Mouse (Mus musculus): ENCODE data around the gene Krt16. TPM values are rescaled to one million over a fixed set of nuclear protein-coding genes. Genes with fewer than 3 reads are reported as not detected.
"Not testable (repeated sequence)": the region's sequence is repeated elsewhere in the genome, so short reads cannot be mapped to it uniquely, and the experiment has no call there.

Gene Krt16
- polyA plus RNA-seq, 1 experiment = not detected

- WGBS = 28% methylated on average over 13 of the region's 13 CpGs
- Histone ChIP-seq H3K27ac (ENCODE audit: control insufficient read depth, insufficient read depth, low read depth, low read length, poor library complexity) (no peak overlapping the region), H3K4me3 (replicated peaks; ENCODE audit: control insufficient read depth, low read depth, low read length) (no peak overlapping the region), H3K4me1 (ENCODE audit: control insufficient read depth, insufficient read depth, low read length) (no peaks in the 10 kb centered on the region)
- TF ChIP-seq CTCF (IDR thresholded peaks at IDR 0.05; ENCODE audit: control insufficient read depth, insufficient read depth, low read length) (no peak), POLR2A (IDR thresholded peaks at IDR 0.05; ENCODE audit: borderline replicate concordance, control insufficient read depth, low read depth, low read length) (no peak)
Measured at GRCm38 (mm10) chr11:100262058-100262980, 13.6 kb upstream of the Krt16 start.

- no peaks in the 10 kb centered on the region for H3K4me1 ChIP-seq (ENCODE audit: control insufficient read depth, insufficient read depth, low read length)
- WGBS = 79% methylated on average over 9 of the region's 9 CpGs
Measured at GRCm38 (mm10) chr11:100261235-100261605, 12.5 kb upstream of the Krt16 start.

GRCm38 (mm10) chr11:100260514-100261234, 12.0 kb upstream of the Krt16 start, which contains the start of gene Krt17:
TSS of gene Krt17 (minus strand) at chr11:100261029.
- no peak within 1 kb of the TSS for H3K4me3 ChIP-seq (replicated peaks; ENCODE audit: control insufficient read depth, low read depth, low read length)
- TF ChIP-seq POLR2A (IDR thresholded peaks at IDR 0.05; ENCODE audit: borderline replicate concordance, control insufficient read depth, low read depth, low read length) (no peak), CTCF (IDR thresholded peaks at IDR 0.05; ENCODE audit: control insufficient read depth, insufficient read depth, low read length) (no peak)
- H3K27ac ChIP-seq (ENCODE audit: control insufficient read depth, insufficient read depth, low read depth, low read length, poor library complexity) = no peak within 1 kb of the TSS
- WGBS = 56% methylated on average over 21 of the region's 21 CpGs
- no peaks in the 10 kb centered on the region for H3K4me1 ChIP-seq (ENCODE audit: control insufficient read depth, insufficient read depth, low read length)

More at GRCm38 (mm10) chr11:100261235-100261605, 12.5 kb upstream of the Krt16 start:
- no peak overlapping the region for H3K27ac ChIP-seq (ENCODE audit: control insufficient read depth, insufficient read depth, low read depth, low read length, poor library complexity)
- no peak for TF ChIP-seq POLR2A (IDR thresholded peaks at IDR 0.05; ENCODE audit: borderline replicate concordance, control insufficient read depth, low read depth, low read length)
- no peak for TF ChIP-seq CTCF (IDR thresholded peaks at IDR 0.05; ENCODE audit: control insufficient read depth, insufficient read depth, low read length)
- H3K4me3 ChIP-seq (replicated peaks; ENCODE audit: control insufficient read depth, low read depth, low read length) = no peak overlapping the region

GRCm38 (mm10) chr11:100259079-100259478, 10.4 kb upstream of the Krt16 start:
- Histone ChIP-seq H3K27ac (ENCODE audit: control insufficient read depth, insufficient read depth, low read depth, low read length, poor library complexity) (no peak overlapping the region), H3K4me3 (replicated peaks; ENCODE audit: control insufficient read depth, low read depth, low read length) (no peak overlapping the region), H3K4me1 (ENCODE audit: control insufficient read depth, insufficient read depth, low read length) (no peaks in the 10 kb centered on the region)
- TF ChIP-seq POLR2A (IDR thresholded peaks at IDR 0.05; ENCODE audit: borderline replicate concordance, control insufficient read depth, low read depth, low read length) (no peak), CTCF (IDR thresholded peaks at IDR 0.05; ENCODE audit: control insufficient read depth, insufficient read depth, low read length) (no peak)
- 81% methylated on average over 9 of the region's 9 CpGs for WGBS

GRCm38 (mm10) chr11:100257967-100258366, 9.3 kb upstream of the Krt16 start:
- TF ChIP-seq CTCF (IDR thresholded peaks at IDR 0.05; ENCODE audit: control insufficient read depth, insufficient read depth, low read length) (no peak), POLR2A (IDR thresholded peaks at IDR 0.05; ENCODE audit: borderline replicate concordance, control insufficient read depth, low read depth, low read length) (no peak)
- WGBS = 67% methylated on average over 1 of the region's 1 CpGs
- Histone ChIP-seq H3K4me3 (replicated peaks; ENCODE audit: control insufficient read depth, low read depth, low read length) (no peak overlapping the region), H3K27ac (ENCODE audit: control insufficient read depth, insufficient read depth, low read depth, low read length, poor library complexity) (no peak overlapping the region), H3K4me1 (ENCODE audit: control insufficient read depth, insufficient read depth, low read length) (no peaks in the 10 kb centered on the region)

- 86% methylated on average over 6 of the region's 6 CpGs for WGBS
- Histone ChIP-seq H3K4me1 (ENCODE audit: control insufficient read depth, insufficient read depth, low read length) (no peaks in the 10 kb centered on the region), H3K4me3 (replicated peaks; ENCODE audit: control insufficient read depth, low read depth, low read length) (no peak overlapping the region), H3K27ac (ENCODE audit: control insufficient read depth, insufficient read depth, low read depth, low read length, poor library complexity) (no peak overlapping the region)
- TF ChIP-seq CTCF (IDR thresholded peaks at IDR 0.05; ENCODE audit: control insufficient read depth, insufficient read depth, low read length) (no peak), POLR2A (IDR thresholded peaks at IDR 0.05; ENCODE audit: borderline replicate concordance, control insufficient read depth, low read depth, low read length) (no peak)
Measured at GRCm38 (mm10) chr11:100255514-100255913, 6.8 kb upstream of the Krt16 start.

GRCm38 (mm10) chr11:100254360-100255090, 5.8 kb upstream of the Krt16 start:
- WGBS = 64% methylated on average over 5 of the region's 5 CpGs
- H3K27ac ChIP-seq (ENCODE audit: control insufficient read depth, insufficient read depth, low read depth, low read length, poor library complexity) = no peak overlapping the region
- TF ChIP-seq CTCF (IDR thresholded peaks at IDR 0.05; ENCODE audit: control insufficient read depth, insufficient read depth, low read length) (no peak), POLR2A (IDR thresholded peaks at IDR 0.05; ENCODE audit: borderline replicate concordance, control insufficient read depth, low read depth, low read length) (no peak)
- H3K4me1 ChIP-seq (ENCODE audit: control insufficient read depth, insufficient read depth, low read length) = no peaks in the 10 kb centered on the region
- H3K4me3 ChIP-seq (replicated peaks; ENCODE audit: control insufficient read depth, low read depth, low read length) = no peak overlapping the region

- H3K27ac ChIP-seq (ENCODE audit: control insufficient read depth, insufficient read depth, low read depth, low read length, poor library complexity); H3K4me3 ChIP-seq (replicated peaks; ENCODE audit: control insufficient read depth, low read depth, low read length); H3K4me1 ChIP-seq (ENCODE audit: control insufficient read depth, insufficient read depth, low read length): not testable (repeated sequence)
- 60% methylated on average over 7 of the region's 7 CpGs for WGBS
Measured at GRCm38 (mm10) chr11:100246471-100246870, 2.2 kb downstream of the Krt16 start.

GRCm38 (mm10) chr11:100240272-100240671, 8.4 kb downstream of the Krt16 start:
- 84% methylated on average over 4 of the region's 4 CpGs for WGBS
- H3K4me1 ChIP-seq (ENCODE audit: control insufficient read depth, insufficient read depth, low read length); H3K4me3 ChIP-seq (replicated peaks; ENCODE audit: control insufficient read depth, low read depth, low read length); H3K27ac ChIP-seq (ENCODE audit: control insufficient read depth, insufficient read depth, low read depth, low read length, poor library complexity): not testable (repeated sequence)
